Mouse (Mus musculus) ES-E14 (cell line): ENCODE measurements around the gene Gm14139. TPM values are rescaled to one million over a fixed set of nuclear protein-coding genes. Genes with fewer than 3 reads are reported as not detected.
"Not testable (repeated sequence)": the region's sequence is repeated elsewhere in the genome, so short reads cannot be mapped to it uniquely, and the experiment has no call there.

Source experiments
- DNase-seq: peaks from one replicate; pipeline ENCODE4 v3.0.0-alpha.2; 2013; ENCODE audit warnings: low read depth, low spot score
- H3K27ac ChIP-seq: 2 replicates; pipeline ENCODE4 v1.5.1; 2012; ENCODE audit warnings: low read depth, mild to moderate bottlenecking, low read length, moderate library complexity, mixed read lengths; ENCODE audit not compliant: poor library complexity, insufficient read depth, severe bottlenecking
- H3K36me3 ChIP-seq: 2 replicates; pipeline ENCODE4 v1.6.1; 2012; ENCODE audit warnings: mild to moderate bottlenecking, low read length, moderate library complexity, mixed read lengths; ENCODE audit not compliant: control insufficient read depth, poor library complexity, insufficient read depth, severe bottlenecking
- H3K4me1 ChIP-seq, 2 experiments: fragments of 150-350 bp in 1 of 2; sonication (generic) in 1 of 2; 2 replicates each; pipeline ENCODE4 v1.6.1; 2012; ENCODE audit warnings: low read length in 2 of 2, mild to moderate bottlenecking in 1 of 2, mixed read lengths in 1 of 2; ENCODE audit not compliant: control insufficient read depth in 2 of 2, insufficient read depth in 2 of 2, poor library complexity in 1 of 2
- H3K4me3 ChIP-seq, 2 experiments: fragments of 150-350 bp in 1 of 2; sonication (generic) in 1 of 2; 2 replicates each; pipeline ENCODE4 v1.5.1; 2012; ENCODE audit warnings: low read length in 2 of 2, low read depth in 1 of 2, mild to moderate bottlenecking in 1 of 2, mixed read lengths in 1 of 2; ENCODE audit not compliant: insufficient read depth in 1 of 2, poor library complexity in 1 of 2, severe bottlenecking in 1 of 2
- H3K9ac ChIP-seq: 2 replicates; pipeline ENCODE4 v1.6.1; 2012; ENCODE audit warnings: low read depth, mild to moderate bottlenecking, low read length, mixed read lengths; ENCODE audit not compliant: poor library complexity, insufficient read depth, severe bottlenecking
- H3K9me3 ChIP-seq: fragments of 150-350 bp; sonication (generic); 2 replicates; pipeline ENCODE4 v1.6.1; 2012; ENCODE audit warnings: low read depth, mild to moderate bottlenecking, low read length; ENCODE audit not compliant: control insufficient read depth, insufficient read depth
- CHD2 ChIP-seq: IDR thresholded peaks from 2 replicates; pipeline ENCODE4 v1.6.1; 2014; ENCODE audit warnings: mild to moderate bottlenecking, low read depth, low read length, inconsistent platforms
- HCFC1 ChIP-seq: IDR thresholded peaks from 2 replicates; pipeline ENCODE4 v1.6.1; 2012; ENCODE audit warnings: low read length, inconsistent platforms, borderline replicate concordance; ENCODE audit not compliant: insufficient read depth
- MAFK ChIP-seq: IDR thresholded peaks from 2 replicates; pipeline ENCODE4 v1.6.1; 2014; ENCODE audit warnings: mild to moderate bottlenecking, low read depth, low read length, inconsistent platforms; ENCODE audit not compliant: insufficient read depth
- ZC3H11A ChIP-seq: IDR thresholded peaks from 2 replicates; pipeline ENCODE4 v1.6.1; 2012; ENCODE audit warnings: low read depth, mild to moderate bottlenecking, inconsistent platforms, low read length, borderline replicate concordance
- ZNF384 ChIP-seq: IDR thresholded peaks from 2 replicates; pipeline ENCODE4 v1.6.1; 2012; ENCODE audit warnings: low read depth, low read length, inconsistent platforms
- in situ Hi-C, 2 experiments: fragments of 600-800 bp; cut with MboI; formaldehyde crosslinking; loops; one replicate each; pipeline ENCODE4 v1.15.1; 2025; ENCODE audit warnings: low sequenced_read_pairs in 2 of 2, inconsistent platforms in 1 of 2; ENCODE audit not compliant: unreplicated experiment in 2 of 2
- total RNA-seq: library from RNA; depleted of rRNA; stranded (reverse); fragments of 300-350 nt; gene quantifications from 2 replicates; pipeline ENCODE4 v1.2.3, GENCODE M21; 2012; rRNA removed

Gene Gm14139
- total RNA-seq: 36.4 and 39.1 TPM in 2 replicates

GRCm38 (mm10) chr2:150181570-150181999, at the start of gene Gm14139:
TSS of gene Gm14139 (plus strand) at chr2:150181755.
- Histone ChIP-seq H3K4me3 (peak within 1 kb of the TSS; percentile 87 to 96), H3K27ac (peak within 1 kb of the TSS; percentile 37; the same call in 1 of the 2 replicates), H3K9ac (peak within 1 kb of the TSS; percentile 89)
- H3K4me1 ChIP-seq, H3K9me3 ChIP-seq, H3K36me3 ChIP-seq, in situ Hi-C loops: not testable (repeated sequence)
- peak; percentile 73; the same call in 1 of the 2 replicates for TF ChIP-seq CHD2
- DNase-seq: peak; percentile 50

DNA sequence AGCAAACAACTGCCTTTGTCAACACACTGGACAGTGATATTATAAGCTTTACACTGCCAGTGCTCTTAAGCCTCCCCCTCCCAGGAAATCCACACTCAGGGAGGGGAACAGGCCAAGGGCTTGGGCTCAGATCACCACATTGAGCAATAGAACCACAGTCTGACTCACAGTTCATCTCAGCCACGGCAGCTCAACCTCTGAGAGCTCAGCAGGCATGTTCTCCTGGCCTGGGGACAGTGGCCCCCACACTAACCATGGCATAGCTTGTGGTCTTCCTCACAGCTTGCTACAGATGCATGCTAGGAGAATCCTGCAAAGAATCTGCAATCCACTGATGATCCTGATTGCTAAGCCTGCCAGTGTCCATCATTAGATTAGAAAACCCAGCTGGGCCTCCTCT, 49.6 kb upstream of the Gm14139 start:
- DNase-seq, H3K27ac ChIP-seq, H3K36me3 ChIP-seq, H3K9me3 ChIP-seq, H3K9ac ChIP-seq, H3K4me3 ChIP-seq, in situ Hi-C loops, H3K4me1 ChIP-seq: not testable (repeated sequence)

- TF ChIP-seq HCFC1 (no peak), ZNF384 (no peak), MAFK (no peak), ZC3H11A (no peak), CHD2 (no peak)
- no peak overlapping the region for H3K9ac ChIP-seq
- in situ Hi-C loops: no loop called here
These were observed 48.8 kb upstream of the Gm14139 start for GRCm38 (mm10) chr2:150132773-150133172.

DNA sequence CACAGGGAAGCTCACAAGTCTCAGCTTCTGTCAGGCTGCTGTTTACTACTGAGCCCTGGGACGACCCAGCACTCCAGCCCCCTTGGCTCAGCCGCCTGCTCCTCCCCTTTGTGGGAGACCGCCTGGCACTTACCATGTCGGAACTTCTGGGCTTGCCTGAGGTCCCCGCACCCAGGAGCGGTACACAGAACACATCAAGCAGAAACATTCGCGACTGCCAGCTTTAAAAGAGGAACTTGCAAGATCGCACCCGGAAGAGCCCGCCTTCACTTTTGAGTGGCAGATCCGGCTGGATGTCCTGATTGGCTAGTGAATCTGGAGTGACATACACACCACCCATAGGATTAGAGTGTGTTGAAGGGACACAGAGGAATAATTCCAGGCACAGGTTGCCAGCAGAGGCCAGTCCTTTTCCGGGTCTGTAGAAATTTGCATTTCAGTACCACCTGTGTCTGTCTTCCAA, 45.1 kb upstream of the Gm14139 start, which contains the start of gene Zfp120:
Zfp120 (minus strand) TSS at position 274 of the 463 bp plus-strand sequence.
- Histone ChIP-seq H3K27ac (no peak within 1 kb of the TSS; the same call in 1 of the 2 replicates), H3K9me3 (no peaks in the 10 kb centered on the region), H3K36me3 (no peaks in the 10 kb centered on the region), H3K4me1 (no peaks in the 10 kb centered on the region), H3K9ac (peak within 1 kb of the TSS; percentile 94), H3K4me3 (peak within 1 kb of the TSS; percentile 97 to 98)
- peak; percentile 89 for DNase-seq
- in situ Hi-C loops: no loop called here
- peak; percentile 90 for TF ChIP-seq CHD2
- no peak for TF ChIP-seq ZC3H11A

More at GRCm38 (mm10) chr2:150132773-150133172, 48.8 kb upstream of the Gm14139 start:
- DNase-seq: no peak
- H3K9me3 ChIP-seq: no peaks in the 10 kb centered on the region
- H3K4me3 ChIP-seq: no peak overlapping the region
- H3K4me1 ChIP-seq: no peaks in the 10 kb centered on the region
- H3K27ac ChIP-seq: no peak overlapping the region
- H3K36me3 ChIP-seq: no peaks in the 10 kb centered on the region

GRCm38 (mm10) chr2:150166703-150167102, 14.9 kb upstream of the Gm14139 start:
- no peaks in the 10 kb centered on the region for H3K36me3 ChIP-seq
- no peak overlapping the region for H3K27ac ChIP-seq
- no peak overlapping the region for H3K4me3 ChIP-seq
- in situ Hi-C loops: no loop called here
- DNase-seq: no peak
- H3K9ac ChIP-seq: no peak overlapping the region
- TF ChIP-seq MAFK (no peak), HCFC1 (no peak), CHD2 (no peak), ZNF384 (no peak), ZC3H11A (no peak)
- H3K9me3 ChIP-seq: no peaks in the 10 kb centered on the region
- no peaks in the 10 kb centered on the region for H3K4me1 ChIP-seq
